Mouse (Mus musculus) hindbrain, embryonic 11.5 days (tissue): ENCODE results near the gene D930020B18Rik. TPM values are rescaled to one million over a fixed set of nuclear protein-coding genes. Genes with fewer than 3 reads are reported as not detected.

Experiments
- ATAC-seq: fragments of 200-750 bp; cut with Nextera tagmentation; 2 replicates; pipeline ENCODE4 v1.8.0; 2017; ENCODE audit warnings: mild to moderate bottlenecking, moderate TSS enrichment, moderate library complexity; ENCODE audit not compliant: low FRiP score
- DNase-seq: peaks from one replicate; pipeline ENCODE4 v3.0.0-alpha.2; 2015; ENCODE audit warnings: low spot score
- H3K27ac ChIP-seq: fragments of 300-500 bp; sonication (generic); 2 replicates; pipeline ENCODE4 v1.5.1; 2014; ENCODE audit warnings: mild to moderate bottlenecking, low read depth, low read length
- H3K27me3 ChIP-seq: fragments of 300-500 bp; sonication (generic); 2 replicates; pipeline ENCODE4 v1.6.1; 2014; ENCODE audit warnings: mild to moderate bottlenecking, low read length, moderate library complexity, mixed read lengths; ENCODE audit not compliant: control insufficient read depth, insufficient read depth
- H3K36me3 ChIP-seq: fragments of 300-500 bp; sonication (generic); 2 replicates; pipeline ENCODE4 v1.6.1; 2014; ENCODE audit warnings: mild to moderate bottlenecking, low read length, moderate library complexity, mixed read lengths; ENCODE audit not compliant: control insufficient read depth, insufficient read depth
- H3K4me1 ChIP-seq: fragments of 300-500 bp; sonication (generic); replicated peaks from 2 replicates; pipeline ENCODE4 v1.6.1; 2014; ENCODE audit warnings: low read length, mixed read lengths; ENCODE audit not compliant: control insufficient read depth, insufficient read depth
- H3K4me2 ChIP-seq: fragments of 300-500 bp; sonication (generic); replicated peaks from 2 replicates; pipeline ENCODE4 v1.6.1; 2014; ENCODE audit warnings: mild to moderate bottlenecking, low read depth, low read length
- H3K4me3 ChIP-seq: fragments of 300-500 bp; sonication (generic); 2 replicates; pipeline ENCODE4 v1.5.1; 2014; ENCODE audit warnings: low read depth, low read length
- H3K9ac ChIP-seq: fragments of 300-500 bp; sonication (generic); 2 replicates; pipeline ENCODE4 v1.6.1; 2014; ENCODE audit warnings: low read depth, low read length
- H3K9me3 ChIP-seq: fragments of 300-500 bp; sonication (generic); 2 replicates; pipeline ENCODE4 v1.6.1; 2016; ENCODE audit warnings: low read length; ENCODE audit not compliant: control insufficient read depth
- WGBS: fragments of 180-500 bp; shearing (Covaris S2); extraction: QIAGEN DNeasy Blood & Tissue Kit; methylation state at CpG from one replicate; pipeline ENCODE4 v1.1.7; 2014; 5-methylcytosine and 5-hydroxymethylcytosine counted together
- polyA plus RNA-seq: library from polyadenylated mRNA; unstranded; fragments of >200 nt; fragmentation: Nextera tagmentation; extraction: Ambion mirVana; gene quantifications from 2 replicates; pipeline ENCODE4 v1.2.1, GENCODE M21; 2014

The D930020B18Rik gene
- polyA plus RNA-seq, 1 experiment from 2014 or later, result 0.22 TPM

DNA sequence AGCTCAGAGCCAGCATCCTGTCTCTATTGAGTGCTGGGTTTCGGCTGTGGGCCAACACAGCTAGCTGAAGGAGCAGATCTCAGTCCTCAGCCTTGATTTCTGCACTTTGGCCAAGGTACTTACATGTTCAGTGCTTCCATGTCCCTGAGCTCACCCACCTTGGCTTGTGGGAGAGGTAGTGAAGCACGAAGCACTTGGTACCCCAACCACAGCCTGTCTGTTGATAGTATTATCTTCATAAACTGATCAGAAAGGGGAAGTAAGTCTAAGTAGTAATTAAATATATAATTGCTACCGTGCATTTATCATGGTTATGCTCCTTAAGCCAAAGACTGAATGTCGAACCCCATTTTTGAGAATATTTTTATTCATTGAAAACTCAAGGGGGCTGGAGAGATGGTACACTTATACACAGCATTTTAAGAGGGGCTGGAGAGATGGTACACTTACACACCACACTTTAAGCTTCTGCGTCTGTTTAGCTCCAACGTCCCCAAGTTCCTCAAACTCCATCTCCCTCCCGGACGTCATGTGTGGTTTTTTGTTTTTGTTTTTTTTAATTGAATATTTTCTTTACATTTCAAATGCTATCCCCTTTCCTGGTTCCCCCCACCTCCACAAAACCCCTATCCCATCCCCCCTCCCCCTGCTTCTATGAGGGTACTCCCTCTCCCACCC lies 89.8 kb downstream of the D930020B18Rik start:
- Histone ChIP-seq H3K36me3 (no peaks in the 10 kb centered on the region), H3K9me3 (no peaks in the 10 kb centered on the region), H3K27me3 (no peaks in the 10 kb centered on the region), H3K4me2 (no peak overlapping the region), H3K9ac (no peak overlapping the region), H3K27ac (no peak overlapping the region), H3K4me3 (no peak overlapping the region), H3K4me1 (no peaks in the 10 kb centered on the region)
- WGBS, result 92% methylated on average over 8 of the region's 8 CpGs
- no peak for DNase-seq
- ATAC-seq, result no peak

GRCm38 (mm10) chr10:121732542-121732941 lies 91.2 kb downstream of the D930020B18Rik start:
- Histone ChIP-seq H3K36me3 (no peaks in the 10 kb centered on the region), H3K27me3 (no peaks in the 10 kb centered on the region), H3K4me2 (no peak overlapping the region), H3K27ac (no peak overlapping the region), H3K9ac (no peak overlapping the region), H3K4me1 (no peaks in the 10 kb centered on the region), H3K4me3 (no peak overlapping the region), H3K9me3 (no peaks in the 10 kb centered on the region)
- ATAC-seq (no peak), DNase-seq (no peak)
- WGBS, result 90% methylated on average over 9 of the region's 9 CpGs

GRCm38 (mm10) chr10:121737256-121737655 lies 95.9 kb downstream of the D930020B18Rik start:
- Histone ChIP-seq H3K4me3 (no peak overlapping the region), H3K9me3 (no peaks in the 10 kb centered on the region), H3K36me3 (no peaks in the 10 kb centered on the region), H3K9ac (no peak overlapping the region), H3K4me2 (no peak overlapping the region), H3K27ac (no peak overlapping the region), H3K27me3 (no peaks in the 10 kb centered on the region), H3K4me1 (no peaks in the 10 kb centered on the region)
- DNase-seq (no peak), ATAC-seq (no peak)
- WGBS, result 90% methylated on average over 3 of the region's 3 CpGs

DNA sequence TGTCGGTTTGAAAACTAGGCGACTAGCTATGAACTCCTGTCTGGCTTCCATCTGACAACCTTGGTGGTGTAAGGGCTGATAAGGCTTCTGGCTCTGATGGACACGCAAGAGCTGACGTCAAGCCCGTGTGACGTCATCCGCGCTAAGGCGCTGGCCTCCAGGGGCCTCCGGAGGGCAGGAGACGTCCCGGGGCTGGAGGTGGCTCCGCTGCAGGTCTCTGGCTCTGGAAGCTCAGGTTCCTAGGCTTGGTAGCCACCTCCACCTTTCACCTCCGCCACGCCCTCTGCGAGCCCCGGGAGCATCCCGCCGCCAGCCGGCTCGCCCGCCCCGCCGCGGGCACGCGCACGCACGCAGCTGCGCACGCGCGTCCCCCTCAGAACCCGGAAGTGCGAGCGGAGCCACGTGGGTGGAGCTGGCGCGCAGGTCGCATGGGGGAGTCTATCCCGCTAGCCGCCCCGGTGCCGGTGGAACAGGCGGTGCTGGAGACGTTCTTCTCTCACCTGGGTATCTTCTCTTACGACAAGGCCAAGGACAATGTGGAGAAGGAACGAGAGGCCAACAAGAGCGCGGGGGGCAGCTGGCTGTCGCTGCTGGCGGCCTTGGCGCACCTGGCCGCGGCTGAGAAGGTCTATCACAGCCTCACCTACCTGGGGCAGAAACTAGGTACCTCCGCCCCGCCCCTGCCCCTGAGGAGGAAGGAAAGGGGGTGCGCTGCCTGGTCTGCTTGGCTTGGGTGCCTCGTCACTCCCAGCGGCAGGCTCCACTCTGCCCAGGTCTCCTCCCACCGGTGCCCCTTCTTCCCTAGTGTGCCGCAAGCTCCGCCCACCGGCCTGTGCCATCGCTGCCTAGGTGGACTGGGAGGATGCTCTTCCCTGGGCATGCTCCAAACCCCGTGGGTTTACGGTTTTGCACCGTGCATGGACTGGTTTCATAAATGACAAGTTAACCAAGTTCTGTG lies 98.4 kb downstream of the D930020B18Rik start, which contains the start of gene BC048403:
BC048403 (plus strand) TSS at position 390 of the 958 bp plus-strand sequence.
- Histone ChIP-seq H3K4me2 (peak within 1 kb of the TSS; percentile 75), H3K27me3 (no peaks in the 10 kb centered on the region), H3K9ac (peak within 1 kb of the TSS; percentile 60), H3K27ac (no peak within 1 kb of the TSS), H3K4me1 (no peaks in the 10 kb centered on the region), H3K9me3 (no peaks in the 10 kb centered on the region), H3K36me3 (no peaks in the 10 kb centered on the region), H3K4me3 (peak within 1 kb of the TSS; percentile 66)
- ATAC-seq (peak; percentile 94), DNase-seq (peak; percentile 92)
- WGBS, result 0% methylated on average over 60 of the region's 68 CpGs

DNA sequence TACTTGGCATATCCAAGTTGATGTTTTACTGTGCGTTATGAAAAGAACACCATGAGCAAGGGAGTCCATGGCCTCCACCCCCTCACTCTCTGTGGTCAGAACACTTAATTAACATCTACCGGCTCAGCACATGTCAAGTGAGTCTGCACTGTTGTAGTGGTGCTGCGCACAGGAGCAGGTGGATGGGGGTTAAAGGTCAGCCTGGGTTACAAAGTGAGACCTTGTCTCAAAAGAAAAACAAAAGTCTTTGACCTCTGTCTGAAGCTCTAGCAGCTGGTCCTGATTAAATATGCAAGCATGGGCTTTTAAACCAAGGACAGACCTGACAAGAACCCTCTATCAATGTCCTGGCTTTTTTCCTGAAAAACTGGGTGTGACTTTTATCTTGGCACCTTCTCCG lies 100.9 kb downstream of the D930020B18Rik start:
- H3K27me3 ChIP-seq, result no peaks in the 10 kb centered on the region
- no peak overlapping the region for H3K27ac ChIP-seq
- H3K4me1 ChIP-seq, result no peaks in the 10 kb centered on the region
- 0 out of 2 replicates have a peak, but pooled peaks cover 2% of the 10 kb centered on the region for H3K36me3 ChIP-seq
- H3K4me3 ChIP-seq, result no peak overlapping the region
- DNase-seq (no peak), ATAC-seq (no peak)
- no peaks in the 10 kb centered on the region for H3K9me3 ChIP-seq
- no peak overlapping the region for H3K4me2 ChIP-seq
- 24% methylated on average over 4 of the region's 4 CpGs for WGBS
- no peak overlapping the region for H3K9ac ChIP-seq

Other genes starting within 250 kb of the D930020B18Rik start
- 7.0 and 8.1 TPM in 2 replicates for gene Rassf3, start 165.2 kb upstream of the D930020B18Rik start, polyA plus RNA-seq
- gene Tbk1, start 54.8 kb upstream of the D930020B18Rik start, polyA plus RNA-seq, result 36.4 and 38.3 TPM in 2 replicates
- 49.5 and 51.5 TPM in 2 replicates for gene Xpot, start 15.3 kb upstream of the D930020B18Rik start, polyA plus RNA-seq
- 2.9 and 3.6 TPM in 2 replicates for gene BC048403, start 98.3 kb downstream of the D930020B18Rik start, polyA plus RNA-seq